Mouse (Mus musculus): ENCODE measurements around the gene Xab2.
"Not testable (repeated sequence)": the region's sequence is repeated elsewhere in the genome, so short reads cannot be mapped to it uniquely, and the experiment has no call there.

The Xab2 gene

GRCm38 (mm10) chr8:3609046-3609815 lies 11.9 kb downstream of the Xab2 start:
- peak in 1 of 2 experiments; percentile 24 for DNase-seq (ENCODE audit: low spot score in 2 of 2)

GRCm38 (mm10) chr8:3607822-3608221 lies 13.3 kb downstream of the Xab2 start:
- no peak for DNase-seq (ENCODE audit: low spot score in 2 of 2)

GRCm38 (mm10) chr8:3606593-3606992 lies 14.5 kb downstream of the Xab2 start:
- no peak for DNase-seq (ENCODE audit: low spot score in 2 of 2)

GRCm38 (mm10) chr8:3603439-3603838 lies 17.7 kb downstream of the Xab2 start:
- no peak for DNase-seq (ENCODE audit: low spot score in 2 of 2)

- DNase-seq (ENCODE audit: low spot score in 2 of 2), result peak in 1 of 2 experiments; percentile 24
Observed at GRCm38 (mm10) chr8:3600401-3600800, 20.7 kb downstream of the Xab2 start.

- no peak for DNase-seq (ENCODE audit: low spot score in 2 of 2)
Observed at GRCm38 (mm10) chr8:3599219-3599618, 21.9 kb downstream of the Xab2 start.

- DNase-seq (ENCODE audit: low spot score in 2 of 2), result no peak
Observed at GRCm38 (mm10) chr8:3598054-3598453, 23.1 kb downstream of the Xab2 start.

GRCm38 (mm10) chr8:3594466-3594865 lies 26.6 kb downstream of the Xab2 start:
- DNase-seq (ENCODE audit: low spot score in 2 of 2), result no peak

- no peak for DNase-seq (ENCODE audit: low spot score in 2 of 2)
Observed at GRCm38 (mm10) chr8:3593470-3593869, 27.6 kb downstream of the Xab2 start.

- no peak for DNase-seq (ENCODE audit: low spot score in 2 of 2)
Observed at GRCm38 (mm10) chr8:3588258-3588633, 32.9 kb downstream of the Xab2 start.

- DNase-seq (ENCODE audit: low spot score in 2 of 2), result peak; percentile 51 to 79
Observed at GRCm38 (mm10) chr8:3587391-3588257, 33.5 kb downstream of the Xab2 start.

GRCm38 (mm10) chr8:3586993-3587390 lies 34.1 kb downstream of the Xab2 start, which contains the start of gene Camsap3:
Gene Camsap3, plus strand, starts transcription at chr8:3587293.
- DNase-seq (ENCODE audit: low spot score in 2 of 2), result no peak

- no peak for DNase-seq (ENCODE audit: low spot score in 2 of 2)
Observed at GRCm38 (mm10) chr8:3586452-3586851, 34.7 kb downstream of the Xab2 start.

- not testable (repeated sequence) for DNase-seq (ENCODE audit: low spot score in 2 of 2)
Observed at GRCm38 (mm10) chr8:3581961-3582360, 39.2 kb downstream of the Xab2 start.

GRCm38 (mm10) chr8:3579390-3580364 lies 41.4 kb downstream of the Xab2 start:
- DNase-seq (ENCODE audit: low spot score in 2 of 2), result peak; percentile 37 to 44

GRCm38 (mm10) chr8:3576211-3576960 lies 44.7 kb downstream of the Xab2 start:
- no peak for DNase-seq (ENCODE audit: low spot score in 2 of 2)

- DNase-seq (ENCODE audit: low spot score in 2 of 2), result no peak
Observed at GRCm38 (mm10) chr8:3574546-3574945, 46.6 kb downstream of the Xab2 start.

- no peak for DNase-seq (ENCODE audit: low spot score in 2 of 2)
Observed at GRCm38 (mm10) chr8:3569784-3570183, 51.3 kb downstream of the Xab2 start.

GRCm38 (mm10) chr8:3568378-3568777 lies 52.7 kb downstream of the Xab2 start:
- no peak for DNase-seq (ENCODE audit: low spot score in 2 of 2)

- no peak for DNase-seq (ENCODE audit: low spot score in 2 of 2)
Observed at GRCm38 (mm10) chr8:3567641-3568371, 53.3 kb downstream of the Xab2 start, which contains the start of gene C330021F23Rik. Gene C330021F23Rik, plus strand, starts transcription at chr8:3567990.
